Mouse (Mus musculus) small intestine, adult 2 months (tissue): ENCODE data around the gene Gcnt2.

ENCODE experiments used
- CTCF ChIP-seq: fragments of 200-500 bp; IDR thresholded peaks from 2 replicates; pipeline ENCODE4 v1.5.1; 2012; ENCODE audit warnings: low read depth, mild to moderate bottlenecking, control low read depth, inconsistent platforms, low read length, moderate library complexity, mixed read lengths; ENCODE audit not compliant: insufficient replicate concordance, insufficient read length; ENCODE audit errors: extremely low read depth
- POLR2A ChIP-seq: fragments of 200-500 bp; IDR thresholded peaks from 2 replicates; pipeline ENCODE4 v1.6.1; 2012; ENCODE audit warnings: low read depth, mild to moderate bottlenecking, control low read depth, inconsistent platforms, low read length, moderate library complexity

- TF ChIP-seq CTCF = no peak
- TF ChIP-seq POLR2A = no peak
Observed at GRCm38 (mm10) chr13:40955773-40956172, 96.2 kb downstream of the Gcnt2 start.
